ENCODE assay signal across 7 mouse cellular contexts in genomic region chr5:111415575-111415974, GRCm38 (mm10). TPM values are rescaled to one million over a fixed set of nuclear protein-coding genes. Genes with fewer than 3 reads are reported as not detected.
DNase-seq lines count a peak whose midpoint lies in the region; ATAC-seq and TF ChIP-seq lines count a peak whose summit lies in the region.

No protein-coding gene starts in this region.

- H3K4me2 ChIP-seq in lung, embryonic 14.5 days = peak overlapping the region; percentile 98
- H3K4me2 ChIP-seq in forebrain, embryonic 14.5 days (ENCODE audit: low read length) = peak overlapping the region; percentile 96
- peak overlapping the region; percentile 91 for H3K4me2 ChIP-seq in limb, embryonic 13.5 days (replicated peaks)
- H3K4me2 ChIP-seq in stomach, embryonic 15.5 days = peak overlapping the region; percentile 94

- peaks cover 11% of the 10 kb centered on the region; the same call in 1 of the 2 replicates for H3K36me3 ChIP-seq in lung, embryonic 14.5 days (ENCODE audit: insufficient read depth)
- H3K36me3 ChIP-seq in forebrain, embryonic 14.5 days (ENCODE audit: control insufficient read depth, insufficient read depth, low read length) = peaks cover 24% of the 10 kb centered on the region
- peaks cover 16% of the 10 kb centered on the region for H3K36me3 ChIP-seq in limb, embryonic 13.5 days
- no peaks in the 10 kb centered on the region for H3K36me3 ChIP-seq in stomach, embryonic 15.5 days

- ATAC-seq in lung, embryonic 14.5 days (ENCODE audit: insufficient read depth) = no peak
- no peak for ATAC-seq in forebrain, embryonic 14.5 days
- no peak for ATAC-seq in limb, embryonic 13.5 days (ENCODE audit: low FRiP score, low read depth)
- ATAC-seq in stomach, embryonic 15.5 days (ENCODE audit: insufficient read depth, low FRiP score, low read depth) = no peak

- H3K27ac ChIP-seq in lung, embryonic 14.5 days (ENCODE audit: low read depth) = no peak overlapping the region
- peak overlapping the region; percentile 99; the same call in 1 of the 2 replicates for H3K27ac ChIP-seq in forebrain, embryonic 14.5 days (ENCODE audit: low read depth, low read length)
- no peak overlapping the region for H3K27ac ChIP-seq in limb, embryonic 13.5 days
- H3K27ac ChIP-seq in stomach, embryonic 15.5 days = no peak overlapping the region

- no peak for TF ChIP-seq CTCF in lung, embryonic 14.5 days (IDR thresholded peaks at IDR 0.05; ENCODE audit: low read depth)

- WGBS in lung, embryonic 14.5 days = 1% methylated on average over 14 of the region's 14 CpGs
- WGBS in forebrain, embryonic 14.5 days = 1% methylated on average over 14 of the region's 14 CpGs
- 1% methylated on average over 14 of the region's 14 CpGs for WGBS in limb, embryonic 13.5 days
- WGBS in stomach, embryonic 15.5 days = 3% methylated on average over 14 of the region's 14 CpGs

- peaks cover 26% of the 10 kb centered on the region for H3K27me3 ChIP-seq in lung, embryonic 14.5 days (ENCODE audit: insufficient read depth, low read length)
- no peaks in the 10 kb centered on the region for H3K27me3 ChIP-seq in forebrain, embryonic 14.5 days (replicated peaks; ENCODE audit: control insufficient read depth, insufficient read depth, low read length)
- H3K27me3 ChIP-seq in limb, embryonic 13.5 days = peaks cover 55% of the 10 kb centered on the region
- peaks cover 27% of the 10 kb centered on the region for H3K27me3 ChIP-seq in stomach, embryonic 15.5 days (replicated peaks)

- DNase-seq in lung, embryonic 14.5 days = no peak
- no peak for DNase-seq in lung, postnatal 4 days
- DNase-seq in forebrain, embryonic 14.5 days (ENCODE audit: low spot score) = peak; percentile 61
- no peak for DNase-seq in urinary bladder, adult 2 months (ENCODE audit: low spot score)
- no peak for DNase-seq in thymus, postnatal 14 days

- peak overlapping the region; percentile 79 for H3K4me3 ChIP-seq in lung, embryonic 14.5 days (ENCODE audit: low read depth, low read length)
- H3K4me3 ChIP-seq in forebrain, embryonic 14.5 days (ENCODE audit: low read depth, low read length) = peak overlapping the region; percentile 99
- peak overlapping the region; percentile 89 for H3K4me3 ChIP-seq in limb, embryonic 13.5 days
- H3K4me3 ChIP-seq in stomach, embryonic 15.5 days (replicated peaks) = peak overlapping the region; percentile 72

- peaks cover 21% of the 10 kb centered on the region for H3K4me1 ChIP-seq in lung, embryonic 14.5 days (ENCODE audit: insufficient read depth)
- H3K4me1 ChIP-seq in forebrain, embryonic 14.5 days (ENCODE audit: control insufficient read depth, insufficient read depth, low read length) = peaks cover 11% of the 10 kb centered on the region; the same call in 1 of the 2 replicates
- H3K4me1 ChIP-seq in limb, embryonic 13.5 days = peaks cover 47% of the 10 kb centered on the region
- H3K4me1 ChIP-seq in stomach, embryonic 15.5 days = peaks cover 29% of the 10 kb centered on the region

- H3K9me3 ChIP-seq in lung, embryonic 14.5 days (ENCODE audit: low read depth, low read length) = no peaks in the 10 kb centered on the region
- no peaks in the 10 kb centered on the region for H3K9me3 ChIP-seq in forebrain, embryonic 14.5 days (replicated peaks; ENCODE audit: control insufficient read depth, low read length)
- no peaks in the 10 kb centered on the region for H3K9me3 ChIP-seq in limb, embryonic 13.5 days
- no peaks in the 10 kb centered on the region for H3K9me3 ChIP-seq in stomach, embryonic 15.5 days

- no peak overlapping the region for H3K9ac ChIP-seq in lung, embryonic 14.5 days
- H3K9ac ChIP-seq in forebrain, embryonic 14.5 days (ENCODE audit: low read length) = peak overlapping the region; percentile 100
- no peak overlapping the region for H3K9ac ChIP-seq in limb, embryonic 13.5 days
- H3K9ac ChIP-seq in stomach, embryonic 15.5 days = no peak overlapping the region

RNA-seq across cellular contexts. Expression of gene Mn1, which starts 1.6 kb away (rescaled TPM):
- polyA plus RNA-seq in lung, embryonic 14.5 days (2014; fragmentation: Nextera tagmentation; extraction: Ambion mirVana) = 8.9 and 9.7 TPM in 2 replicates
- polyA plus RNA-seq in forebrain, embryonic 14.5 days (2014; fragmentation: Nextera tagmentation; extraction: Ambion mirVana) = 57.2 and 71.2 TPM in 2 replicates
- 22.8 and 22.9 TPM in 2 replicates for polyA plus RNA-seq in limb, embryonic 13.5 days (2015; fragmentation: Nextera tagmentation; extraction: Ambion mirVana)
- 11.9 and 12.0 TPM in 2 replicates for polyA plus RNA-seq in stomach, embryonic 15.5 days (2015; fragmentation: Nextera tagmentation; extraction: Ambion mirVana)
- 4.9 and 8.3 TPM in 2 replicates for polyA plus RNA-seq in urinary bladder, adult 2 months (2012; rRNA removed)
